Mouse (Mus musculus) retina, postnatal 7 days (tissue): ENCODE measurements at regions not wholly inside any gene's neighbourhood (a gene's known extent, or its start where the extent isn't known, plus 50 kb on each side); places are given as distances from the start of the nearest gene placed in this dataset.

ENCODE experiments used
- DNase-seq: peaks from one replicate; pipeline ENCODE4 v3.0.0-alpha.2; 2012; ENCODE audit warnings: low read depth, low spot score

- no peak for DNase-seq
Observed at GRCm38 (mm10) chr1:67789371-67789770, 666.5 kb downstream of the Cps1 start.

GRCm38 (mm10) chr1:67795066-67795465 lies 672.2 kb downstream of the Cps1 start:
- DNase-seq = peak; percentile 17

DNA sequence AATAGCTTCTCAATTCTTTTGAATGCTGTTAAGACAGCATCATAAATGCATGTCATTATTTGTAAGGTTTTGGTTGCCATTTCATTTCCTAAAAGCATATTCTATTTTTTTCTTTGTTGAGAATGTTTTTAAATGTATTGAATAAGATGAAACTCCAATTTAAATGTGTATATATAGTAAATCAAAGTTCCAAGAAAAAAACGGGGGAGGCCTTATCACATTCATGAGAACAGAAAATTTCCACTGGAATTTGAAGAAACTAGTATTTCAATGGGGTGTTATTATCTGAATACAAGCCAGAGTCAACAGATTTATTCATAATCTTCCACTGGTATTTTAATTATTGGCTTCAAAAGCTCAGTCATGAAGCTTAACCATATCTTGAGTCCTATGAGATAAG lies 672.7 kb downstream of the Cps1 start:
- DNase-seq = no peak

DNA sequence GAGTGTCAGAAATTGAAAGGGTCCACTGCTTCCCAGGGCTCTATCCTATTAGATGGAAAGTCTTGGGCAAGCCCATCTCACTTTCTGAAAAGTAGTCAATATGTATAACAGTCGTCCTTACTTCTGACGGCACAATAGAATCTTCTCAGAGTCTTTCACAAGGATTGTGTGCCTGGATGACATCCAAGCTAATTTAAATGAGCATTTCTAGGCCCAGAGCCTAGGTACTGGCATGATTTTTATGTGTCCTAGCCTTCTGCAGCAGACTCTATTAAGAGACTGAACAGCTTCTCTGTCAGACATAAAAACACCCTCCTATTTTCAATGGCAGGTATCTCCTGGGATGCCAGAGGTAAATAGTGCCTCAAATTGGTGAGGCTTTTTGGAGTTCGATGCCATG lies 680.5 kb downstream of the Cps1 start:
- no peak for DNase-seq

GRCm38 (mm10) chr1:67820092-67820491 lies 697.3 kb downstream of the Cps1 start:
- DNase-seq = no peak

GRCm38 (mm10) chr1:67848006-67848405 lies 725.2 kb downstream of the Cps1 start:
- DNase-seq = no peak

GRCm38 (mm10) chr1:67893510-67893909 lies 770.7 kb downstream of the Cps1 start:
- no peak for DNase-seq

DNA sequence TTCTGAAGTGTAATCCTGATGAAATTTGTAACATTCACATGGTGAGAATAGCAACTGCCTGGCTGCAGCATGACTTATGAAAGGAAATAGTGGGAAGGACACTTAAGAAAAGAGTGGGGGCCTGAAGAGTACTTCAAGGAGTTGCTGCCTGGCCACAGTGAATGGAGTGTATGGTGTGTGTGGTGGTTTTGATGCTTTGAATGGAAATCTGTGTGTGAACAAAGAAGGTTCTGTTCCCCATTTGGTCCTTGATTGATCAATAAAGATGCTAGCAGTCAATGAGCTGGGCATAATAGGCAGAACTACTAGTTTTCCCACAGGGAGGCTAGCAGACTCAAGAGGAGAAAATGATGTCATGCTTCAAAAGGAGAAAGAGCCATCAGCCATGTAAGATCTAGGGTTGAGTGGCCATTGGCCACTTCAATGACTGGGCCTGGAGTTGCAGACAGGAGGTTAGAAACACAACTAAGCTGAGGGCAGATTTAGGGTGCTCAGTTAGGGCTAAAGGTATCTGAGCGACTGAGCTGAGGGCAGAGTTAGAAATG lies 772.0 kb downstream of the Cps1 start:
- no peak for DNase-seq

DNA sequence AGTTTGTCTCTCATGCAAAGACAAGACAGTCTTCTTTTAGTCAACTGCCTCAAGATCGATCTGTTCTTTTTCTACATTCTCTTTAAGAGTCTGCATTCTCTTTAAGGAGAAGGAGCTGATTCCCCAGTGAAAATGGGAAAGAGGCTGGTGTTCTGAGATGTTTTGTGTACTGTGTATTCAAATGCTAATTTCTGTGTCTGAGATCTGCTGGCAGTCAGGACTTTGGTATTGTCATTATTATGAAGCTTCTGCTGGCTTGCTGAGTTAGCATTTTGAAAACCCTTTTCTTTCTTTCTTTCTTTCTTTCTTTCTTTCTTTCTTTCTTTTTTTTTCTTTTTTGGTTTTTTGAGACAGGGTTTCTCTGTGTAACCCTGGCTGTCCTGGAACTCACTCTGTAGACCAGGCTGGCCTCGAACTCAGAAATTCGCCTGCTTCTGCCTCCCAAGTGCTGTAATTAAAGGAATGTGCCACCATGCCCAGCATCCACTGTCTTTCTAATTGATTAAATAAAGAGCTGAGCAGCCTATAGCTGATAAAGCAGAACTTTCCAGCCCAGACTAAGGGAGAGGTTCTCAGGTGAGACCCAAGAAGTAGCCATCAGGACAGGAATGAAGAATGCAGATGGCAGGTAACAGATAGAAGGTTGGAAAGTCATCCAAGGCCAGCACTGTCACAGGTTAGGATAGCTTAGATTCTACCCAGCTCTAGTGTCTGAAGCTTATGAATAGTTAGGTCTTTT lies 813.1 kb downstream of the Cps1 start:
- DNase-seq = no peak

GRCm38 (mm10) chr1:67981386-67981785 lies 858.6 kb downstream of the Cps1 start:
- DNase-seq = no peak
